Mouse (Mus musculus): ENCODE results near the gene Phka1.

GRCm38 (mm10) chrX:102645691-102646090 is 1.6 kb upstream of the Phka1 start:
- TF ChIP-seq CTCF (conservative IDR thresholded peaks at IDR 0.05; ENCODE audit: low read length) (no peak), POU5F1 (IDR thresholded peaks at IDR 0.05; ENCODE audit: borderline replicate concordance, low read length) (no peak)
